Mouse (Mus musculus) olfactory bulb, adult 2 months (tissue): ENCODE results near the gene Mtnr1a. TPM values are rescaled to one million over a fixed set of nuclear protein-coding genes. Genes with fewer than 3 reads are reported as not detected.

Source experiments
- H3K27ac ChIP-seq: fragments of 200-500 bp; 2 replicates; pipeline ENCODE4 v1.5.1; 2012; ENCODE audit warnings: low read depth, low read length; ENCODE audit not compliant: insufficient read depth
- H3K4me1 ChIP-seq: fragments of 200-500 bp; 2 replicates; pipeline ENCODE4 v1.6.1; 2012; ENCODE audit warnings: low read length; ENCODE audit not compliant: control insufficient read depth, insufficient read depth
- H3K4me3 ChIP-seq: fragments of 200-500 bp; 2 replicates; pipeline ENCODE4 v1.5.1; 2012; ENCODE audit warnings: mild to moderate bottlenecking, low read depth, low read length, moderate library complexity; ENCODE audit not compliant: insufficient read depth
- CTCF ChIP-seq: fragments of 200-500 bp; IDR thresholded peaks from 2 replicates; pipeline ENCODE4 v1.5.1; 2012; ENCODE audit warnings: low read depth, mild to moderate bottlenecking, low read length, moderate library complexity; ENCODE audit not compliant: insufficient read depth
- POLR2A ChIP-seq: fragments of 200-500 bp; IDR thresholded peaks from 2 replicates; pipeline ENCODE4 v1.6.1; 2012; ENCODE audit warnings: mild to moderate bottlenecking, low read depth, low read length, moderate library complexity; ENCODE audit not compliant: insufficient read depth
- WGBS: fragments of 180-500 bp; shearing (Covaris S2); methylation state at CpG from one replicate; pipeline ENCODE4 v1.1.7; 2018; 5-methylcytosine and 5-hydroxymethylcytosine counted together
- polyA plus RNA-seq: library from polyadenylated mRNA; stranded (reverse); fragments of >200 nt; gene quantifications from 2 replicates; pipeline ENCODE4 v1.2.4, GENCODE M21; 2012; ENCODE audit warnings: low replicate concordance; ENCODE audit not compliant: missing spikeins, insufficient read depth, insufficient read length

The Mtnr1a gene
- polyA plus RNA-seq, 1 experiment, result not detected

DNA sequence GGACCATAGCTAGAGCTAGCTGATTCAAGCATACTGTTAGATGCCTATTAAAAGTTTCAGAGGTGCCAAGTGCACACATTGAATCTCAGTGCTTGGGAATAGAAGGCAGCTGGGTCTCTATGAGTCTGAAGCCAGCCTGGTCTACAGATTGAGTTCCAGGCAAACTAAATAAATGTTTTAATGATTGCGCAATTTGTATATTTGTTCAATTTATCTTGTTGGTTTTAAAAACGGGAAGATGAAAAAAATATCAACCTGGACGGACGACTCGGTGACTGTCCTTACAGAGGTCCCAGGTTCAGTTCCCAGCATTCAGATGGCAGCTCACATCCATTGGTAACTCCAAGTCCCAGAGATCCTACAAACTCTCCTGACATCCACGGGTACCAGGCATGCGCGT is 2.0 kb downstream of the Mtnr1a start:
- Histone ChIP-seq H3K27ac (no peak overlapping the region), H3K4me3 (no peak overlapping the region), H3K4me1 (no peaks in the 10 kb centered on the region)
- TF ChIP-seq CTCF (no peak), POLR2A (no peak)
- WGBS, result 93% methylated on average over 8 of the region's 8 CpGs

GRCm38 (mm10) chr8:45080850-45081249 is 11.9 kb downstream of the Mtnr1a start:
- 90% methylated on average over 3 of the region's 3 CpGs for WGBS
- TF ChIP-seq CTCF, result no peak
- TF ChIP-seq POLR2A, result no peak
- no peaks in the 10 kb centered on the region for H3K4me1 ChIP-seq
- H3K27ac ChIP-seq, result no peak overlapping the region
- H3K4me3 ChIP-seq, result no peak overlapping the region

GRCm38 (mm10) chr8:45093599-45093998 is 24.7 kb downstream of the Mtnr1a start:
- Histone ChIP-seq H3K27ac (no peak overlapping the region), H3K4me1 (no peaks in the 10 kb centered on the region), H3K4me3 (no peak overlapping the region)
- WGBS, result 90% methylated on average over 3 of the region's 3 CpGs
- TF ChIP-seq POLR2A (no peak), CTCF (no peak)

DNA sequence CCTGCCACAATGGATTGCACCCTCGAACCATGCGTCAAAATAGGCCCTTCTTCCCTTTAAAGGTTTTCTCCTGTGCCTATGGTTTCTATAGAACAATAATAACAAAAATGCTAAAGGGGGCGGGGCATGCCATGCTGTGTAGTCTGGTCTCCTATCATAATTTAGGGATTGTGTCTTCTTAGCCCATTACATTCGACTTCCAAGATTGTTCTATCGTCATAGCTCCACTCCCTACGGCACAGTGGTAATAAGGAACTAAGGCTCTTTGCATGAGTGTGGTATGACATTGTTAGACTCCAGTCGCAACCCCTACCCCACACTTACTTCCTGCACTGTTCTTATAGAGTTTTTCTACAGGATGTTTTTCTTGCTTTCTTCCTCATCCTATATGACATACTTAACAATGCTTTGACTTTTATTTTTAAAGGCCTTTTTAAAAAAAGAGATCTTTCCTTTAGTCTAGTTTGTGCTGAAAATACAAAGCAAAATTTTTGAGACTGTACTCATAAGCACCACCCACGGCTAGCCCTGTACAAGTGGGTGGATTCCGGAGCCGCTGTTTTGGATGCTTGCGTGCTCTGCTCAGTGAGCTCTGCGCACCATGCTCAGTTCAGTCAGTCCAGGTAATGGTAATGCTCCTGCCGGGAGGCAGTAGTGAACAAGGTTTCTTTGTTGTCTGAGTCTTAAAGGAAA is 40.6 kb downstream of the Mtnr1a start:
- Histone ChIP-seq H3K27ac (no peak overlapping the region), H3K4me1 (peaks cover 4% of the 10 kb centered on the region; the same call in 1 of the 2 replicates), H3K4me3 (no peak overlapping the region)
- no peak for TF ChIP-seq CTCF
- TF ChIP-seq POLR2A, result no peak
- 15% methylated on average over 13 of the region's 13 CpGs for WGBS

GRCm38 (mm10) chr8:45110064-45110812 is 41.3 kb downstream of the Mtnr1a start:
- 10% methylated on average over 16 of the region's 16 CpGs for WGBS
- peak overlapping the region; percentile 33 for H3K4me3 ChIP-seq
- H3K27ac ChIP-seq, result no peak overlapping the region
- no peak for TF ChIP-seq POLR2A
- no peak for TF ChIP-seq CTCF
- H3K4me1 ChIP-seq, result peaks cover 4% of the 10 kb centered on the region; the same call in 1 of the 2 replicates

DNA sequence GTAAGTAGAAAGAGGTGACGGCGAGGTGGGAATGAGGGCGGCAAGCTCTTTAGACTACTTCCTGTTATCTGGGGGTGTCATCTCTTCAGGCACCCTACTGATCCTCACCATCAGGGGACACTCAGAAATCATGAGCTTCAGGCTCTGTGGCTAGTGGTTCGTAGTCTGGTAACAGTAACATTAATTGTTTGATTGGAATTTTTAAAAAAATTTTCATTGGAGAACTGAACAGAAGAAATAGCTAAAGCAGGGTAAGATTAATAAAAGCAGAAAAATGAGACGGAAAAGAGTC is 41.8 kb downstream of the Mtnr1a start:
- TF ChIP-seq POLR2A (no peak), CTCF (no peak)
- Histone ChIP-seq H3K4me3 (no peak overlapping the region), H3K4me1 (peaks cover 4% of the 10 kb centered on the region; the same call in 1 of the 2 replicates), H3K27ac (no peak overlapping the region)
- WGBS, result 68% methylated on average over 5 of the region's 5 CpGs

DNA sequence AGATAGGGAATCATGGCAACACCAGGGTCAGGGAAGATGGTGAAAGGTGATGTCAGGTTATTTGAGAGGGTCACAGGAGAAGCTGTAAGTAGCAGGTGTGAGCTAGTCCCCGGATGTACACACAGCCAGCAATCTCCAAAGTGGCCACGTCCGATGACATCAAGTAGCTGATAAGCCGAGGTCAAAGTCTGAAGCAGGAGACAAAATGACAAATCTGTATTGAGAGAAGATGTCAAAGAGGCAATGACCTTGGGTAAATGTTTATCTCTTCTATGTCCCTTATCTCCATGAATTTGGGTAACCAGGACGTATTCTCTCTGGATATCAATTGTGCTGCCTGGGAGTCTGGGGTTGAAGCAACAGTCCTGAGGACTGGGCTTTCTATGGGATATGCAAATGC is 42.9 kb downstream of the Mtnr1a start:
- WGBS, result 97% methylated on average over 5 of the region's 5 CpGs
- H3K4me1 ChIP-seq, result peaks cover 4% of the 10 kb centered on the region; the same call in 1 of the 2 replicates
- no peak overlapping the region for H3K4me3 ChIP-seq
- no peak for TF ChIP-seq POLR2A
- no peak for TF ChIP-seq CTCF
- H3K27ac ChIP-seq, result no peak overlapping the region

DNA sequence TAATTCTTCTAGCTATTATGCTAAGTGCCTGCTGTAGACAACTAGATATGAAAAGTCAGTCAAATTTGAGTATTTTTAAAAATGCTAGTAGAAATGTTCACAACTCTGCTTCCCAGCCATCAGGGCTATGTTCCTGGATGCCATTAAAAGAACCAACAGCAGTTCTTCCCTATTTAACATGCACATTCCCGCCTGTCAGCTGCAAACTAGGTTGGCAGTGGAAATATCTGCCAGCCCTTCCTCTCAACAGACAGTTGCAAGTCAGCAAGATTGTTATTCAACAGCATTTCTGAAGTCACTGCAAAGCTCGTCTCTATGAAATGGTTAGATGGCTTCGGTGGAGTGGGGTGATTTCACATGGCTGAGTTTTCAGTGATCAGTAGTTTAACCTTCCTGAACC is 48.7 kb downstream of the Mtnr1a start:
- no peaks in the 10 kb centered on the region for H3K4me1 ChIP-seq
- H3K4me3 ChIP-seq, result no peak overlapping the region
- TF ChIP-seq POLR2A, result no peak
- TF ChIP-seq CTCF, result no peak
- 81% methylated on average over 3 of the region's 3 CpGs for WGBS
- no peak overlapping the region for H3K27ac ChIP-seq

- TF ChIP-seq POLR2A (no peak), CTCF (no peak)
- no peak overlapping the region for H3K27ac ChIP-seq
- WGBS, result 65% methylated on average over 5 of the region's 5 CpGs
- H3K4me1 ChIP-seq, result no peaks in the 10 kb centered on the region
- H3K4me3 ChIP-seq, result no peak overlapping the region
Measured at GRCm38 (mm10) chr8:45125680-45126079, 56.7 kb downstream of the Mtnr1a start.

Other genes starting within 250 kb of the Mtnr1a start
- 137 TPM in 1 of 2 replicates, not detected in the other for gene Fat1, start 133.7 kb upstream of the Mtnr1a start, polyA plus RNA-seq
- not detected in 2 replicates for gene F11, start 192.9 kb downstream of the Mtnr1a start, polyA plus RNA-seq
- gene Klkb1, start 225.7 kb downstream of the Mtnr1a start, polyA plus RNA-seq, result not detected in 2 replicates
- not detected in 2 replicates for gene Gm45753, start 239.3 kb downstream of the Mtnr1a start, polyA plus RNA-seq